Mouse (Mus musculus): ENCODE results near the gene Ubr2. TPM values are rescaled to one million over a fixed set of nuclear protein-coding genes. Genes with fewer than 3 reads are reported as not detected.

Gene Ubr2
- 69.1 and 71.8 TPM in 2 replicates for polyA plus RNA-seq (2011; ENCODE audit: insufficient read length, low read depth, missing spikeins)

- peaks cover 2% of the 10 kb centered on the region; the same call in 1 of the 2 replicates for H3K4me1 ChIP-seq (ENCODE audit: control insufficient read depth, insufficient read depth, low read length)
- H3K27ac ChIP-seq (ENCODE audit: insufficient read depth, low read length), result peak within 1 kb of the TSS; percentile 84
- peak within 1 kb of the TSS; percentile 77 for H3K4me3 ChIP-seq (ENCODE audit: insufficient read depth, low read length)
- TF ChIP-seq POLR2A (IDR thresholded peaks at IDR 0.05; ENCODE audit: low read depth, low read length) (peak; percentile 86), CTCF (IDR thresholded peaks at IDR 0.05; ENCODE audit: borderline replicate concordance, insufficient read depth, low read length) (no peak)
Measured at GRCm38 (mm10) chr17:47009898-47010721, at the start of gene Ubr2. Gene Ubr2, minus strand, starts transcription at chr17:47010556.

- Histone ChIP-seq H3K4me3 (ENCODE audit: insufficient read depth, low read length) (no peak overlapping the region), H3K4me1 (ENCODE audit: control insufficient read depth, insufficient read depth, low read length) (0 out of 2 replicates have a peak, but pooled peaks cover 3% of the 10 kb centered on the region), H3K27ac (ENCODE audit: insufficient read depth, low read length) (no peak overlapping the region)
- TF ChIP-seq POLR2A (IDR thresholded peaks at IDR 0.05; ENCODE audit: low read depth, low read length) (no peak), CTCF (IDR thresholded peaks at IDR 0.05; ENCODE audit: borderline replicate concordance, insufficient read depth, low read length) (no peak)
Measured at GRCm38 (mm10) chr17:47059836-47060360, 49.5 kb upstream of the Ubr2 start.

GRCm38 (mm10) chr17:47057966-47058365, 47.6 kb upstream of the Ubr2 start:
- H3K4me1 ChIP-seq (ENCODE audit: control insufficient read depth, insufficient read depth, low read length), result no peaks in the 10 kb centered on the region
- no peak overlapping the region for H3K27ac ChIP-seq (ENCODE audit: insufficient read depth, low read length)
- H3K4me3 ChIP-seq (ENCODE audit: insufficient read depth, low read length), result no peak overlapping the region
- TF ChIP-seq CTCF (IDR thresholded peaks at IDR 0.05; ENCODE audit: borderline replicate concordance, insufficient read depth, low read length) (no peak), POLR2A (IDR thresholded peaks at IDR 0.05; ENCODE audit: low read depth, low read length) (no peak)

DNA sequence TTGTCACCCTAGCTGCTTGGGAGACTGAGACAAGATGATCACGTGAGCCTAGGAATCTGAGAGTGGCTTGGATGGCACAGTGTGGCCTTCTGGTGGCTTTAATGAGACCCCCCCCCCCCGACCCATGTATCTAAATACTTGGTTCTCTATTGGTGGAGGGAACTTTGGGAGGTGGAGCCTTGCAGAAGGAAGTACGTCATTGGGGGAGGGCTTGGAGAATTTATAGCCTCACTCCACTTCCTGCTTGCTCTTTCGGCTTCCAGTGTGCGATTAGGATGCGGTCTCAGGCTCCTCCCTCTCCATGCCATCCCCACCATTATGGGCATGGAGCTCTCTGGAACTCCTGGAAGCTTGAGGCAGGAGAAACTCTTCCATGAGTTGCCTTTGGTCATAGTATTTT, 46.1 kb upstream of the Ubr2 start:
- Histone ChIP-seq H3K4me1 (ENCODE audit: control insufficient read depth, insufficient read depth, low read length) (no peaks in the 10 kb centered on the region), H3K27ac (ENCODE audit: insufficient read depth, low read length) (no peak overlapping the region), H3K4me3 (ENCODE audit: insufficient read depth, low read length) (no peak overlapping the region)
- TF ChIP-seq CTCF (IDR thresholded peaks at IDR 0.05; ENCODE audit: borderline replicate concordance, insufficient read depth, low read length) (no peak), POLR2A (IDR thresholded peaks at IDR 0.05; ENCODE audit: low read depth, low read length) (no peak)

GRCm38 (mm10) chr17:47055121-47055520, 44.8 kb upstream of the Ubr2 start:
- TF ChIP-seq POLR2A (IDR thresholded peaks at IDR 0.05; ENCODE audit: low read depth, low read length) (no peak), CTCF (IDR thresholded peaks at IDR 0.05; ENCODE audit: borderline replicate concordance, insufficient read depth, low read length) (no peak)
- H3K4me1 ChIP-seq (ENCODE audit: control insufficient read depth, insufficient read depth, low read length), result no peaks in the 10 kb centered on the region

GRCm38 (mm10) chr17:47054613-47055012, 44.3 kb upstream of the Ubr2 start:
- no peak overlapping the region for H3K27ac ChIP-seq (ENCODE audit: insufficient read depth, low read length)
- TF ChIP-seq POLR2A (IDR thresholded peaks at IDR 0.05; ENCODE audit: low read depth, low read length), result no peak
- no peak for TF ChIP-seq CTCF (IDR thresholded peaks at IDR 0.05; ENCODE audit: borderline replicate concordance, insufficient read depth, low read length)
- H3K4me1 ChIP-seq (ENCODE audit: control insufficient read depth, insufficient read depth, low read length), result no peaks in the 10 kb centered on the region
- H3K4me3 ChIP-seq (ENCODE audit: insufficient read depth, low read length), result no peak overlapping the region

More at GRCm38 (mm10) chr17:47055121-47055520, 44.8 kb upstream of the Ubr2 start:
- no peak overlapping the region for H3K4me3 ChIP-seq (ENCODE audit: insufficient read depth, low read length)
- no peak overlapping the region for H3K27ac ChIP-seq (ENCODE audit: insufficient read depth, low read length)

- no peak for TF ChIP-seq CTCF (IDR thresholded peaks at IDR 0.05; ENCODE audit: borderline replicate concordance, insufficient read depth, low read length)
- no peak for TF ChIP-seq POLR2A (IDR thresholded peaks at IDR 0.05; ENCODE audit: low read depth, low read length)
- Histone ChIP-seq H3K4me1 (ENCODE audit: control insufficient read depth, insufficient read depth, low read length) (no peaks in the 10 kb centered on the region), H3K27ac (ENCODE audit: insufficient read depth, low read length) (no peak overlapping the region), H3K4me3 (ENCODE audit: insufficient read depth, low read length) (no peak overlapping the region)
Measured at GRCm38 (mm10) chr17:47050678-47051077, 40.3 kb upstream of the Ubr2 start.

DNA sequence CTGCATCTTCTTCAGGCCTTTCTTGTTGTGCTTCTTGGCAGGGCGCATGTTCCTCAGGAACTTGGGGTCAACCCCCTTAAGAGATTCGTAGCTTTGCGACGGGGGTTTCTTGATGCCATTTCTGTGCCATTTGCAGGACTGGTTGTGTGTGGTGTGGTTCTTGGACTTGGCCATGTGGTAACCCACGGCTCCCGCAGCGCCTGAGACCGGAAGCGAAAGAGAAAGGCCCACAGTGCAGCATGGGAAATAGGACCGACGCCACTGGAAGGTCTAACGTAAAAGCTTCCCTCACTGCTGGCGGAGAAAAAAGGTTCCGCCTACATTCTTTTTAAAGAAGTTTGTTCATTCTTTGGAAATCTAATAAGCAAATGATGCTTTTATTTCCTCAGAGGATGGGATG, 32.5 kb upstream of the Ubr2 start:
- no peak for TF ChIP-seq POLR2A (IDR thresholded peaks at IDR 0.05; ENCODE audit: low read depth, low read length)
- no peak for TF ChIP-seq CTCF (IDR thresholded peaks at IDR 0.05; ENCODE audit: borderline replicate concordance, insufficient read depth, low read length)
- no peak overlapping the region for H3K4me3 ChIP-seq (ENCODE audit: insufficient read depth, low read length)
- no peak overlapping the region for H3K27ac ChIP-seq (ENCODE audit: insufficient read depth, low read length)
- H3K4me1 ChIP-seq (ENCODE audit: control insufficient read depth, insufficient read depth, low read length), result no peaks in the 10 kb centered on the region

DNA sequence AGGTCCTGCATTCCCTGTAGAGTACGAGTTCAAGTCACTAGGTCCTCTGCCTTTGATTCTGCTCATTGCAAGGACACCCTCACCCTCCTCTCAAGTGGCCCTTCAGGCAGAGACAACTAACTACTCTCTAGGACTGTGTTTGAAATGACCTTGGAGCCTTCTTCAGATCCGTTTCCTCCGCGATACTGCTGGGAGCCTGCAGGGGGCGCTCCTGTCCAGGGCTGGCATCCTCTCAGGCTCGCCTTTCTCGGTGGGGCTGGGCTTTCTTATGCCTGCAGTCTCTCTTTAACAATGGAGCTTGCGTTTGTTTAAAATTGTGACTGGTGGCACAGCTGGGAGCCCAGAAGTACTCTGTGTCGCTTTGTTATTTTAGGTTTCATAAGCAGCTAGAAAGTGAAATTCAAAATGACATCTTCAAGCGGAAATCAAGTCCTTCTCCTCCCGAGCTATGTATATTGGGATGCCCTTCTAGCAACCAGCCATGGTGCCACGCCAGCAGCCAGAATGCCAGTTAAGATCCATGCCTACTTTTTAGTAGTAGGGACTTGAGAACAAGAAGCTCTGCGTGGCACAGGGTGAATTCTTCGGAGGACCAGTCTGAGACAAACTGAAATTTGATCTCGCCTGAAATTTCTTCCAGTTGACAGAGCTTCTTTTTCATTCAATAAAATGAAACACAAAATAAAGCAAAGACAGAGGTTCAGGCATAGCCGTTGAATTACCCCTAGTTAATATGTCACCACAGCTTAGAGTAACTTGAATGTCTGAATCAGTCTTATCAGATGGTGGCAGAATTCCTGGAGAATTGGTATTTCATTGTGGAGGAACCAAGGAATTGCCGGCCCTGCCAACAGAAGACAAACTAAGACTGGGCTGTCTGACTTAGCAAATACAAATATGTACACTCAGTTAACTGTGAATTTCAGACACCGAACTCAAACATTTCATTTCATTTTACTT, 28.8 kb upstream of the Ubr2 start:
- H3K4me3 ChIP-seq (ENCODE audit: insufficient read depth, low read length), result no peak overlapping the region
- no peak overlapping the region for H3K27ac ChIP-seq (ENCODE audit: insufficient read depth, low read length)
- no peak for TF ChIP-seq POLR2A (IDR thresholded peaks at IDR 0.05; ENCODE audit: low read depth, low read length)
- TF ChIP-seq CTCF (IDR thresholded peaks at IDR 0.05; ENCODE audit: borderline replicate concordance, insufficient read depth, low read length), result peak; percentile 81
- no peaks in the 10 kb centered on the region for H3K4me1 ChIP-seq (ENCODE audit: control insufficient read depth, insufficient read depth, low read length)

Measured in embryonic fibroblast, embryonic 13.5 days (primary cell).